Mouse (Mus musculus): Measurements from ENCODE around the gene Tbx6. TPM values are rescaled to one million over a fixed set of nuclear protein-coding genes. Genes with fewer than 3 reads are reported as not detected.

Tbx6 gene
- polyA plus RNA-seq, 1 experiment from 2014 or later = 0.60 TPM

- WGBS = 93% methylated on average over 14 of the region's 14 CpGs
- H3K27ac ChIP-seq (replicated peaks) = no peak overlapping the region
- DNase-seq (ENCODE audit: low spot score) = no peak
- peaks cover 32% of the 10 kb centered on the region for H3K4me1 ChIP-seq
- H3K9me3 ChIP-seq = no peaks in the 10 kb centered on the region
- no peaks in the 10 kb centered on the region for H3K27me3 ChIP-seq (replicated peaks; ENCODE audit: low read depth, poor library complexity, severe bottlenecking)
- peaks cover 84% of the 10 kb centered on the region for H3K36me3 ChIP-seq (replicated peaks)
- no peak overlapping the region for H3K4me3 ChIP-seq
These were observed 4.9 kb downstream of the Tbx6 start for GRCm38 (mm10) chr7:126786142-126786541.

- Histone ChIP-seq H3K4me3 (no peak overlapping the region), H3K36me3 (replicated peaks) (peaks cover 69% of the 10 kb centered on the region)
These were observed 7.9 kb downstream of the Tbx6 start for GRCm38 (mm10) chr7:126789141-126789540.

DNA sequence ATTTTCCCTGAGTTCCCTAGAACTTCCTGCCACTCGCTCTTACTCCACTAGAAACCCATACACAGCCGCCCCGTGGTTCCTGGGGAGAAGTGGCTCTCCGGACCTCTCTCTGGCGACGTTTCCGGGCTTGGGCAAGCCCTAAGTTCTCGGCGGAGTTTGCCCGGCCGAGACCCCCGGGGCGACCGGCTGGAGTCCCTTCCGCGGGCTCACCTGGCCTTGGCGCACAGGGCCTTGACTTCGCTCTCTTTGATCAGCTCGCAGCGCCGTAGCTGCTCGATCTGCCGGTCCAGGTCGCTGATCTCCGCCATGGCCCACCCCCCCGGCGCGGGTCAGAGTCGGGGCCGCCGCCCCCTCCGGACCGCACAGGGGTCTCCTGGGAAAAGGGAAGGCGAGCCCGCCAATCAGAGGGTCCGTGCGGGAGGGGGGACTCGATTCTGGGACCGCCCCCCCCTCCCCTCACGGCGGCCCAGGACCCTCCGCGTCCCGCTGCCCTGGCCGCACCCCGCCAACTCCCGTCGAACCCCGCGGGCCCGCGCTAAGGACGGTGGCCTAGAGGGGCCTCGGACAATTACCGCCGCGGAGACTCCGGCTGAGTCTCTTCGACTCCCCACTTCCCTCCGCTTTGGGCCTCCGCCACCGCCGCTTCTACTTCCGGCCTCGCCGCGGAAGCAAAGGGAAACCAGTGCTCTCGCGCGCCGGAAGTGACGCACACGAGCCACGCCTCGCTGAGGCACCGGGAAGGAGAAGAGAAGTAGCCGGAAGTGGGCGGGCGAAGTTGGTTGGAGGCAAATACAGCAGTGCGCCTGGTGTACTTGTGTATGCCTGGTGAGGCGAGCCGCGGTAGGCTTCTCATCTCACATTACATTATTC is 10.8 kb downstream of the Tbx6 start, which contains the start of gene Ppp4c:
Gene Ppp4c (minus strand): TSS at position 646 of the 870 bp plus-strand sequence.
- no peaks in the 10 kb centered on the region for H3K27me3 ChIP-seq (replicated peaks; ENCODE audit: low read depth, poor library complexity, severe bottlenecking)
- peak within 1 kb of the TSS; percentile 98 for H3K27ac ChIP-seq (replicated peaks)
- WGBS = 1% methylated on average over 83 of the region's 83 CpGs
- H3K4me3 ChIP-seq = peak within 1 kb of the TSS; percentile 96
- peaks cover 40% of the 10 kb centered on the region for H3K4me1 ChIP-seq
- peak; percentile 99 for DNase-seq (ENCODE audit: low spot score)
- H3K9me3 ChIP-seq = no peaks in the 10 kb centered on the region
- peaks cover 69% of the 10 kb centered on the region for H3K36me3 ChIP-seq (replicated peaks)

More at GRCm38 (mm10) chr7:126789141-126789540, 7.9 kb downstream of the Tbx6 start:
- 89% methylated on average over 4 of the region's 4 CpGs for WGBS
- no peak overlapping the region for H3K27ac ChIP-seq (replicated peaks)
- peaks cover 26% of the 10 kb centered on the region for H3K4me1 ChIP-seq
- no peak for DNase-seq (ENCODE audit: low spot score)
- H3K27me3 ChIP-seq (replicated peaks; ENCODE audit: low read depth, poor library complexity, severe bottlenecking) = no peaks in the 10 kb centered on the region
- H3K9me3 ChIP-seq = no peaks in the 10 kb centered on the region

DNA sequence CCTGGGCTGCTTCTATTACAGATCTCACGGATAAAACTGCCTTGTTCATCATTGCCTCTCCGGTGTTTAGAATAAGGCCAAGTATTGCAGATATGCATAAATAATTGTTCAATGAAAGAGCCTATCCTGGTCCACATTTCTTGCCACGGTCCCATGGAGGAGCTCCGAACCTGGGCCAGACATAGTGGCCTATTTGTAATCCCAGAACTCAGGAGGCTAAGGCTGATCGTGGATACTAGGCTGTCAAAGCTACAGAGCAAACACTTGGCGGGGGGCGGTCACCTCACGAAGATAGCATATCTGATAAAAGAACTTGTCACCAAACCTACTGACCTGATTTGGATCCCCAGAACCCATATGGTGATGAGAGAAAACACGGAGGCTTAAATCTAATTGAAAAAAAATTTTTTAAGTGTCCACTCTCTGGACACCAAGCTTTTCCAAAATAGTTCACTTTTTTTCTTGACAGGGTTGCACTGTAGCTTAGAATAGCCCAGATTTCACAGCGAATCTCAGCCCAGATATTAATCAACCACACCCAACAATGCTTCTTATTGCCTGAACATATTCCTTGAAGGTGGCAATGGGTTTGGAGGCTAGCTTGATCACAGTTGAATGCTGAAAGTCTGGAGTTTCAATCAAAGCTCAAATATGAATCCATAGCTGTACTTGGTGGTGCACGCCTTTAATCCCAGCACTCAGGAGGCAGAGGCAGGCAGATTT is 11.6 kb downstream of the Tbx6 start:
- Histone ChIP-seq H3K4me3 (peak overlapping the region; percentile 96), H3K36me3 (replicated peaks) (peaks cover 69% of the 10 kb centered on the region), H3K4me1 (peaks cover 48% of the 10 kb centered on the region), H3K27ac (replicated peaks) (peak overlapping the region; percentile 98), H3K27me3 (replicated peaks; ENCODE audit: low read depth, poor library complexity, severe bottlenecking) (no peaks in the 10 kb centered on the region), H3K9me3 (no peaks in the 10 kb centered on the region)
- WGBS = 30% methylated on average over 11 of the region's 11 CpGs
- no peak for DNase-seq (ENCODE audit: low spot score)

GRCm38 (mm10) chr7:126793456-126794270 is 12.4 kb downstream of the Tbx6 start:
- Histone ChIP-seq H3K4me3 (peak overlapping the region; percentile 96; the same call in 1 of the 2 replicates), H3K9me3 (no peaks in the 10 kb centered on the region), H3K36me3 (replicated peaks) (peaks cover 61% of the 10 kb centered on the region), H3K4me1 (peaks cover 53% of the 10 kb centered on the region), H3K27ac (replicated peaks) (0 out of 2 replicates have a peak overlapping the region, but pooled peaks have one; percentile 98), H3K27me3 (replicated peaks; ENCODE audit: low read depth, poor library complexity, severe bottlenecking) (no peaks in the 10 kb centered on the region)
- 69% methylated on average over 4 of the region's 4 CpGs for WGBS
- DNase-seq (ENCODE audit: low spot score) = no peak

GRCm38 (mm10) chr7:126794271-126794605 is 13.0 kb downstream of the Tbx6 start:
- H3K4me3 ChIP-seq = 0 out of 2 replicates have a peak overlapping the region, but pooled peaks have one; percentile 11
- 79% methylated on average over 4 of the region's 4 CpGs for WGBS
- DNase-seq (ENCODE audit: low spot score) = no peak
- peaks cover 53% of the 10 kb centered on the region for H3K4me1 ChIP-seq
- no peaks in the 10 kb centered on the region for H3K9me3 ChIP-seq
- no peaks in the 10 kb centered on the region for H3K27me3 ChIP-seq (replicated peaks; ENCODE audit: low read depth, poor library complexity, severe bottlenecking)
- H3K27ac ChIP-seq (replicated peaks) = no peak overlapping the region
- H3K36me3 ChIP-seq (replicated peaks) = peaks cover 55% of the 10 kb centered on the region

- peaks cover 59% of the 10 kb centered on the region for H3K4me1 ChIP-seq
- WGBS = 86% methylated on average over 16 of the region's 16 CpGs
- no peak overlapping the region for H3K27ac ChIP-seq (replicated peaks)
- no peaks in the 10 kb centered on the region for H3K9me3 ChIP-seq
- no peaks in the 10 kb centered on the region for H3K27me3 ChIP-seq (replicated peaks; ENCODE audit: low read depth, poor library complexity, severe bottlenecking)
- H3K4me3 ChIP-seq = peak overlapping the region; percentile 93
- peak; percentile 37 for DNase-seq (ENCODE audit: low spot score)
- peaks cover 44% of the 10 kb centered on the region for H3K36me3 ChIP-seq (replicated peaks)
These were observed 14.4 kb downstream of the Tbx6 start for GRCm38 (mm10) chr7:126795387-126796317.

- peak overlapping the region; percentile 93 for H3K4me3 ChIP-seq
- 87% methylated on average over 8 of the region's 8 CpGs for WGBS
- DNase-seq (ENCODE audit: low spot score) = peak; percentile 34
These were observed 15.2 kb downstream of the Tbx6 start for GRCm38 (mm10) chr7:126796350-126796932.

DNA sequence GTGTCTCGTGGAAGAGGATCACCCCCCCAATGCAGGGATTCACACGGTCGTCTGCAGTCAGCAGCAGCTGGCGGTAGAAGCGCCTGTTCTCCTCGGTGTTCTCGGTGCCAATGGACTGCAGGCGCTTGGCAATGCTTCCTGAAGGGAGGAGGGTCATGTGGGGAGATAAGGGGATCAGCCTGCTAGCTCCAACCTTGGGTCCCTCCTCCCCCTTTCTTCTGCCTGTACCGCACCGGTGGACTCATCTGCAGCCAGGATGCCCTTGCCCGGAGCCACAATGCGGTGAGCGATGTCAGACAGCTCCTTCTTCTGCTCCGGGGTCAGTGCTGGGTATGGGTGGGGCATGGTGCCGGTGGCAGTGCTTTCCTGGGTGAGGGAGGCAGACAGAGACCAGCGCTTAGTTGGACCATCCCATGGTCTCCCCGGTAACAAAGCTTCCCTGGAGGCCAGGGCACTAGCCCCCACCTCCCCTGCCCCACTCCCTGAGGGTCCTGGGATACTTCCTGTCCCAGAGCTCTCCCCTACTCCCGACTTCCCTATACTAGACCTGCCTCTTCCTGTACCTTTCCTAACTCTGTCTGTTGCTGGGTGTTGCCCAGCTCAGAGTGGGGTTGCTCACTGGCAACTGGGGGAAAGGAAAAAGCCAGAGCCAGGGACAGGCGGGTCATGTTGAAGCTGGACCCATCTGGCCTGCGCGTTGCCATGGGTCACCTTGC is 16.3 kb downstream of the Tbx6 start, which contains the start of gene Fam57b:
Gene Fam57b (plus strand): TSS at position 258 of the 716 bp plus-strand sequence.
- WGBS = 40% methylated on average over 21 of the region's 21 CpGs
- DNase-seq (ENCODE audit: low spot score) = peak; percentile 32
- peaks cover 50% of the 10 kb centered on the region for H3K4me1 ChIP-seq
- no peaks in the 10 kb centered on the region for H3K27me3 ChIP-seq (replicated peaks; ENCODE audit: low read depth, poor library complexity, severe bottlenecking)
- H3K36me3 ChIP-seq (replicated peaks) = peaks cover 58% of the 10 kb centered on the region
- peak within 1 kb of the TSS; percentile 93 for H3K4me3 ChIP-seq
- H3K9me3 ChIP-seq = no peaks in the 10 kb centered on the region
- H3K27ac ChIP-seq (replicated peaks) = peak within 1 kb of the TSS; percentile 97

More at GRCm38 (mm10) chr7:126796350-126796932, 15.2 kb downstream of the Tbx6 start:
- Histone ChIP-seq H3K4me1 (peaks cover 56% of the 10 kb centered on the region), H3K27me3 (replicated peaks; ENCODE audit: low read depth, poor library complexity, severe bottlenecking) (no peaks in the 10 kb centered on the region), H3K36me3 (replicated peaks) (peaks cover 48% of the 10 kb centered on the region), H3K9me3 (no peaks in the 10 kb centered on the region), H3K27ac (replicated peaks) (no peak overlapping the region)

GRCm38 (mm10) chr7:126798127-126799049 is 17.1 kb downstream of the Tbx6 start:
- Histone ChIP-seq H3K9me3 (no peaks in the 10 kb centered on the region), H3K27ac (replicated peaks) (peak overlapping the region; percentile 97), H3K4me1 (peaks cover 43% of the 10 kb centered on the region), H3K36me3 (replicated peaks) (peaks cover 66% of the 10 kb centered on the region), H3K4me3 (peak overlapping the region; percentile 93), H3K27me3 (replicated peaks; ENCODE audit: low read depth, poor library complexity, severe bottlenecking) (no peaks in the 10 kb centered on the region)
- under 1% methylated on average over 40 of the region's 40 CpGs for WGBS
- no peak for DNase-seq (ENCODE audit: low spot score)
